11 mouse cellular contexts compared by ENCODE assay signal in the genomic region with DNA sequence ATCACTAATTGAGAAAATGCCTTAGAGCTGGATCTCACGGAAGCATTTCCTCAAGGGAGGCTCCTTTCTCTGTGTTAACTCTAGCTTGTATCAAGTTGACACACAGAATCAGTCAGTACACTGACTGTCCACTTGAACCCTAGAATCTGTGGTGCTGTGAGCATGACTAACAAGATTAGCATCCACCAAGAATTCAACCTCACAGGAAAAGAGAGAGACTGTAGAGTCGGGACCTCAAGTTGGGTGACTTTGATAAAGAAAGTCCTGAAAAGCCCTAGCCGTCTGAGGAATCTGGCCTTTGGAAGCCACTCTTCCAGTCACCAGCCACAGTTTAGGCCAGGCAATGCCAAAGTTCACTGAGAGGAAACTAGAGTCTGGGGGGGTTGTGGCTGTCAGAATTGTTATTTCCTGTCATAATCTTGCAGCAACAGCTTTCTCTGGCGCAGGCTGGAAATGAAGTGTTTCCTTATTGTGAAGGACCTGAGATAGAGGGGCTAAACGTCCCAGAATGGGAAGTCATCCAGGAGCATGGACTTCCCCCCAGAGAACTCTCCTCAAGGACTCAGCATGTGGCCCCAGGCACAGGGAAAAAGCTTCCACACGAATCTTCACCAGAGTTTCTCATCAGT.
DNase-seq lines count a peak whose midpoint lies in the region; ATAC-seq lines count a peak whose summit lies in the region.
"Had no signal": no experiment of that assay in that cellular context is flagged by ENCODE, and none has a peak within 500 bp of the region (broad histone marks: within the 10 kb centered on the region; RNA-seq: fewer than 3 reads in every experiment).

No protein-coding gene starts in this region.

- H3K27ac ChIP-seq in liver, embryonic 11.5 days (ENCODE audit: low read depth, low read length), result peak overlapping the region; percentile 17; the same call in 1 of the 2 replicates
- H3K27ac ChIP-seq in liver, embryonic 12.5 days, result no peak overlapping the region
- peak overlapping the region; percentile 27; the same call in 1 of the 2 replicates for H3K27ac ChIP-seq in kidney, embryonic 16.5 days (ENCODE audit: low read length)
- H3K27ac ChIP-seq in forebrain, embryonic 12.5 days, result no peak overlapping the region
- H3K27ac ChIP-seq: embryonic facial prominence, embryonic 15.5 days; limb, embryonic 12.5 days; neural tube, embryonic 12.5 days had no signal

- no peak overlapping the region for H3K4me3 ChIP-seq in liver, embryonic 11.5 days (ENCODE audit: low read depth, low read length)
- H3K4me3 ChIP-seq in liver, embryonic 12.5 days, result no peak overlapping the region
- H3K4me3 ChIP-seq in kidney, embryonic 16.5 days (ENCODE audit: low read length), result no peak overlapping the region
- peak overlapping the region; percentile 3 for H3K4me3 ChIP-seq in megakaryocyte, embryonic 14.5 days (replicated peaks)
- no peak overlapping the region for H3K4me3 ChIP-seq in forebrain, embryonic 12.5 days (replicated peaks)
- H3K4me3 ChIP-seq: embryonic facial prominence, embryonic 15.5 days; limb, embryonic 12.5 days; neural tube, embryonic 12.5 days had no signal

- ATAC-seq in liver, embryonic 11.5 days (replicated peaks; ENCODE audit: low FRiP score), result no peak
- ATAC-seq in liver, embryonic 12.5 days, result no peak
- ATAC-seq in kidney, embryonic 16.5 days (ENCODE audit: low FRiP score, low TSS enrichment), result no peak
- ATAC-seq in forebrain, embryonic 12.5 days (ENCODE audit: low FRiP score), result no peak

- H3K9me3 ChIP-seq in liver, embryonic 11.5 days (ENCODE audit: control insufficient read depth, low read length), result no peaks in the 10 kb centered on the region
- no peaks in the 10 kb centered on the region for H3K9me3 ChIP-seq in liver, embryonic 12.5 days (replicated peaks)
- H3K9me3 ChIP-seq in kidney, embryonic 16.5 days (ENCODE audit: low read length), result no peaks in the 10 kb centered on the region
- no peaks in the 10 kb centered on the region for H3K9me3 ChIP-seq in megakaryocyte, embryonic 14.5 days
- H3K9me3 ChIP-seq in forebrain, embryonic 12.5 days, result no peaks in the 10 kb centered on the region
- H3K9me3 ChIP-seq: embryonic facial prominence, embryonic 15.5 days; limb, embryonic 12.5 days; neural tube, embryonic 12.5 days had no signal

- 26% methylated on average over 6 of the region's 6 CpGs for WGBS in liver, embryonic 11.5 days
- WGBS in liver, embryonic 12.5 days (ENCODE audit: insufficient replicate concordance), result 11% methylated on average over 6 of the region's 6 CpGs
- WGBS in kidney, embryonic 16.5 days, result 36% methylated on average over 6 of the region's 6 CpGs
- WGBS in forebrain, embryonic 12.5 days, result 67% methylated on average over 6 of the region's 6 CpGs

- H3K36me3 ChIP-seq in liver, embryonic 11.5 days (ENCODE audit: control insufficient read depth, insufficient read depth, low read length), result no peaks in the 10 kb centered on the region
- no peaks in the 10 kb centered on the region for H3K36me3 ChIP-seq in liver, embryonic 12.5 days
- H3K36me3 ChIP-seq in kidney, embryonic 16.5 days (ENCODE audit: insufficient read depth, low read length), result no peaks in the 10 kb centered on the region
- H3K36me3 ChIP-seq in megakaryocyte, embryonic 14.5 days (replicated peaks; ENCODE audit: low read length), result no peaks in the 10 kb centered on the region
- no peaks in the 10 kb centered on the region for H3K36me3 ChIP-seq in forebrain, embryonic 12.5 days (replicated peaks)
- H3K36me3 ChIP-seq: embryonic facial prominence, embryonic 15.5 days; limb, embryonic 12.5 days; neural tube, embryonic 12.5 days had no signal

- no peak for DNase-seq in liver, embryonic 11.5 days (ENCODE audit: low spot score)
- DNase-seq in heart, adult 9 months (ENCODE audit: low spot score in 2 of 2), result peak; percentile 59 to 74
- DNase-seq in urinary bladder, postnatal 36 days (ENCODE audit: low spot score in 2 of 2), result no peak
- no peak for DNase-seq in left cerebral cortex, adult 11 months (ENCODE audit: low spot score)

- H3K4me1 ChIP-seq in liver, embryonic 11.5 days (replicated peaks; ENCODE audit: control insufficient read depth, insufficient read depth, low read length), result peaks cover 10% of the 10 kb centered on the region
- H3K4me1 ChIP-seq in liver, embryonic 12.5 days, result peaks cover 20% of the 10 kb centered on the region; the same call in 1 of the 2 replicates
- H3K4me1 ChIP-seq in kidney, embryonic 16.5 days (ENCODE audit: insufficient read depth, low read length), result peaks cover 7% of the 10 kb centered on the region; the same call in 1 of the 2 replicates
- H3K4me1 ChIP-seq in megakaryocyte, embryonic 14.5 days, result peaks cover 61% of the 10 kb centered on the region
- no peaks in the 10 kb centered on the region; the same call in 1 of the 2 replicates for H3K4me1 ChIP-seq in forebrain, embryonic 12.5 days
- H3K4me1 ChIP-seq: neural tube, embryonic 12.5 days had no signal

- no peak overlapping the region for H3K9ac ChIP-seq in liver, embryonic 11.5 days (ENCODE audit: low read depth, low read length)
- H3K9ac ChIP-seq in liver, embryonic 12.5 days, result no peak overlapping the region
- no peak overlapping the region for H3K9ac ChIP-seq in kidney, embryonic 16.5 days (replicated peaks; ENCODE audit: low read length)
- no peak overlapping the region for H3K9ac ChIP-seq in forebrain, embryonic 12.5 days
- H3K9ac ChIP-seq: embryonic facial prominence, embryonic 15.5 days; limb, embryonic 12.5 days; neural tube, embryonic 12.5 days had no signal

- H3K4me2 ChIP-seq in liver, embryonic 11.5 days, result no peak overlapping the region
- no peak overlapping the region for H3K4me2 ChIP-seq in liver, embryonic 12.5 days
- H3K4me2 ChIP-seq in kidney, embryonic 16.5 days (replicated peaks; ENCODE audit: low read depth, low read length), result no peak overlapping the region
- H3K4me2 ChIP-seq in forebrain, embryonic 12.5 days, result no peak overlapping the region
- H3K4me2 ChIP-seq: embryonic facial prominence, embryonic 15.5 days; limb, embryonic 12.5 days; neural tube, embryonic 12.5 days had no signal

- peaks cover 10% of the 10 kb centered on the region for H3K27me3 ChIP-seq in liver, embryonic 11.5 days (replicated peaks; ENCODE audit: control insufficient read depth, insufficient read depth, low read length)
- peaks cover 58% of the 10 kb centered on the region for H3K27me3 ChIP-seq in liver, embryonic 12.5 days (replicated peaks)
- H3K27me3 ChIP-seq in kidney, embryonic 16.5 days (ENCODE audit: insufficient read depth, low read length), result no peaks in the 10 kb centered on the region
- H3K27me3 ChIP-seq in megakaryocyte, embryonic 14.5 days (replicated peaks), result peaks cover 40% of the 10 kb centered on the region
- H3K27me3 ChIP-seq in forebrain, embryonic 12.5 days, result peaks cover 9% of the 10 kb centered on the region; the same call in 1 of the 2 replicates
- H3K27me3 ChIP-seq: limb, embryonic 12.5 days; neural tube, embryonic 12.5 days had no signal

Comparison
In these comparisons a context has a peak if more than half of its experiments do, and no peak if none do; other contexts are left out.
1. H3K27ac ChIP-seq: peak in liver, embryonic 11.5 days (single experiment) and kidney, embryonic 16.5 days (single experiment); none in liver, embryonic 12.5 days (single experiment) and forebrain, embryonic 12.5 days (single experiment).
2. DNase-seq: peak in heart, adult 9 months (2 of 2); none in liver, embryonic 11.5 days (single experiment), urinary bladder, postnatal 36 days (0 of 2) and left cerebral cortex, adult 11 months (single experiment).